Mouse (Mus musculus): Measurements from ENCODE around the gene Gnai3. TPM values are rescaled to one million over a fixed set of nuclear protein-coding genes. Genes with fewer than 3 reads are reported as not detected.

The Gnai3 gene
- 10 to 100 TPM; 31.1 to 34.1 TPM for total RNA-seq (2021)
- long read RNA-seq, experiment 1, transcript Gnai3-201 (9 exons, 3,262 nt), result major isoform, 44 of 52 reads
- long read RNA-seq, experiment 1, partial matches to known transcripts, result 4 of 52 reads
- long read RNA-seq, experiment 1, other reads (novel, unspliced or antisense), result 4 of 52 reads
- long read RNA-seq, experiment 2, transcript Gnai3-201 (9 exons, 3,262 nt), result major isoform, 40 of 45 reads
- long read RNA-seq, experiment 2, partial matches to known transcripts, result 2 of 45 reads
- long read RNA-seq, experiment 2, other reads (novel, unspliced or antisense), result 3 of 45 reads

GRCm38 (mm10) chr3:108145534-108146445 lies at the start of gene Gnai3:
Gene Gnai3, minus strand, starts transcription at chr3:108146146.
- peak; percentile 83 to 90 for DNase-seq (ENCODE audit: low spot score in 2 of 2)
- intact Hi-C loops (cut with DNase I), result loop anchor here (5.0 to 10.0 kb wide), 3 partner anchors 58 to 281 kb away; partner anchors contain the start of genes Ampd2 and Gstm6

GRCm38 (mm10) chr3:108195287-108195686 lies 49.3 kb upstream of the Gnai3 start:
- intact Hi-C loops (cut with DNase I), result no loop called here

GRCm38 (mm10) chr3:108193686-108194085 lies 47.7 kb upstream of the Gnai3 start:
- intact Hi-C loops (cut with DNase I), result no loop called here
- DNase-seq (ENCODE audit: low spot score in 2 of 2), result peak in 1 of 2 experiments; percentile 4

More at GRCm38 (mm10) chr3:108195287-108195686, 49.3 kb upstream of the Gnai3 start:
- no peak for DNase-seq (ENCODE audit: low spot score in 2 of 2)

DNA sequence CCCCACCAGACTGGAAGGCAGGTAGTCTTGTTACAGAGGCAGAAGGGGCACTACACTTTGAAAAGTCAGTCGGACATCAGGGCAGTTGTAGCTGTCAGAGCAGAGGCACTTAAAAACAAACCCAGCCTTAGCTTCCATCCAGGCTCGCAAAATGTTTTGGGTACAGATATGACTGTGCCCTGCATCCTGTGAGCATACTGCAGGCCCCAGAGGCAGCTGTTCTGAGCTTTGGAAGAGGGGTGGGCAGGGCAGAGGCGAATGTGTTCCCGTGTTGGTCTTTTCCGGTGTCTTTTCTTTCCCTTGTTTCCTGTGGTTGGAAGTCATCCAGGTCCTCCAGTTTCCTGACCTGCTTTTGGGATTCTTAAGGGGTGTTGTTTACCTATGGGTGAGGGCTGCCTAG lies 44.0 kb upstream of the Gnai3 start:
- intact Hi-C loops (cut with DNase I), result no loop called here
- no peak for DNase-seq (ENCODE audit: low spot score in 2 of 2)

- DNase-seq (ENCODE audit: low spot score in 2 of 2), result no peak
- intact Hi-C loops (cut with DNase I), result no loop called here
These were observed 43.0 kb upstream of the Gnai3 start for GRCm38 (mm10) chr3:108188716-108189490.

GRCm38 (mm10) chr3:108187111-108187795 lies 41.3 kb upstream of the Gnai3 start:
- no peak for DNase-seq (ENCODE audit: low spot score in 2 of 2)
- intact Hi-C loops (cut with DNase I), result loop anchor here (2.0 kb wide), 1 partner anchor 24 kb away; the partner anchor contains the start of gene Atxn7l2

DNA sequence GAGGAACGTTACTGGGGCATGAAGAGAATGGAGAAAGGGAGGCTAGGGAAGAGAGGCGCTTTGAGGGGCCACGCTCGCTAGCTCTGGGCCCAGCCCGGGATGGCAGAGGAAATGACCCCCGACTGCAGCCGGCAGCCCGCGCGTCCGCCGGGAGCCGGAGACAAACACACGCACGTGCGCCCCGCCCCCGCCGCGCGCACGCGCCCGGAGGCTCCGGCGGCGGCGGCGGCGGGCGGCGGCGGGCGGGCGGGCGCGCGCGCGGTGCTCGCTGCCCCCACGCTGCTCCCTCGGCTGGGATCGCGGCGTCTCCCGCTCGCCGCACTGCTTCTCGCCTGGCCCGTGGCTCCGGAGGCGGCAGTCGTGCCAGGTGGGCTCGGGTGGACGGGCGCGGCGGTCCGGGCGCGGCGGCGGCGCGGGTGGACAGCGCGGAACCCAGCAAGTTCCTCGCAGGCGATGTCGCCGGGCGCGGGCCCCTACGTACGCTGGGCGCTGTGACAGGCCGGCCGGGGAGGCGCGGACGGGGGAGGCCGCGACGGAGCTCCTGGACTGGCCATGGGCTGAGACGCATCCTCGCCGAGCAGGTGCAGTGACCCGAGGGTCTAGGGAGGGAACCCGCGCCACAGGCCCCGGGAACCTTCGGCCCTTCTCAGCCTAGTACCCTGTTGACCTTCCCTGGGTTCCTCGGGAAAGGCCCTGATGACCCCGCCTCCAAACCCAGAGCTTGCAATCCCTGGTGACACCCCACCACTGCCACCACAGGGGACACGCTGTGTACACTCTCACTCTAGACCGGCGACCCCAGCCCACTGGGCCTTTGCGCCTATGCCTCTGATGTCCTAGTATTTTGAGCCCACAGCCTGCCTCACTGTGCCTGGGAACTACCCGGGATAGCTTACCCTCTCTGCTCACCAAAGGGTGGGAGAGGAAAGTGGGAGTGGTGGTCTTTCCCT lies 40.4 kb upstream of the Gnai3 start, which contains the start of gene Amigo1:
Gene Amigo1 (plus strand): TSS at position 238 of the 950 bp plus-strand sequence.
- intact Hi-C loops (cut with DNase I), result loop anchor here (2.0 kb wide), 1 partner anchor 24 kb away; the partner anchor contains the start of gene Atxn7l2

DNA sequence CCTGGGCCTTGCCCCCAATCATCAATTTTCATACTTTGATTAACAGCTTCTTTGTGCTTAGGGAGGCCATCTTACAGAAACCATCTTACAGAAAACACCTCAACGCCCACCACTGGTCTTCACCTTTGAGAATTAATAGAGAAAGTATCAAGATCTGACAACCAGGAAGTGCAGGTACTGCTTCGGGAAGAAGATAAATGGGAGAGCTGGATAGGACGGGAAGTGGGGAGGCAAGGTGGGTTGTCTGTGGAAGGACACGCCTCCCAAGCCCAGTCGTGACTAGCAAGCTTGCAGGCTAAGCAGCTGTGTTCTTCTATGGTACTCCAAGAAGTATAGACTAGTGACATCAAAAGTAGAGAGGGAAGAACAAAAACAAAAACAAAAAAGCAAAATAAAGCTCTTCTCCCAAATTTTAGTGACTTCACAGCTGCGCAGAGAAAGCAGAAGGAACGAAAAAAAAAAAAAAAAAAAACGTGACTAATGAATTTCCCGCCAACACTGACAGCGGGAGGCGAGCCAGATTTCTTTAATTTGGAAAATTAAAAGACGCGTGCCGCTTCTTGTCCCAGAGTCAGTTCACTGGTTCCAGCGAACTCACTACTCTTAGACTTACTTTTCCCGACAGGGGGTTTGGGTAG lies 39.6 kb upstream of the Gnai3 start:
- DNase-seq (ENCODE audit: low spot score in 2 of 2), result no peak
- intact Hi-C loops (cut with DNase I), result loop anchor here (2.0 kb wide), 1 partner anchor 25 kb away; the partner anchor contains the start of gene Atxn7l2

More for the DNA sequence above, 40.4 kb upstream of the Gnai3 start, which contains the start of gene Amigo1:
- DNase-seq (ENCODE audit: low spot score in 2 of 2), result no peak

GRCm38 (mm10) chr3:108184742-108185141 lies 38.8 kb upstream of the Gnai3 start:
- intact Hi-C loops (cut with DNase I), result no loop called here
- DNase-seq (ENCODE audit: low spot score in 2 of 2), result no peak

- intact Hi-C loops (cut with DNase I), result no loop called here
- DNase-seq (ENCODE audit: low spot score in 2 of 2), result no peak
These were observed 34.6 kb upstream of the Gnai3 start for GRCm38 (mm10) chr3:108180514-108180913.

DNA sequence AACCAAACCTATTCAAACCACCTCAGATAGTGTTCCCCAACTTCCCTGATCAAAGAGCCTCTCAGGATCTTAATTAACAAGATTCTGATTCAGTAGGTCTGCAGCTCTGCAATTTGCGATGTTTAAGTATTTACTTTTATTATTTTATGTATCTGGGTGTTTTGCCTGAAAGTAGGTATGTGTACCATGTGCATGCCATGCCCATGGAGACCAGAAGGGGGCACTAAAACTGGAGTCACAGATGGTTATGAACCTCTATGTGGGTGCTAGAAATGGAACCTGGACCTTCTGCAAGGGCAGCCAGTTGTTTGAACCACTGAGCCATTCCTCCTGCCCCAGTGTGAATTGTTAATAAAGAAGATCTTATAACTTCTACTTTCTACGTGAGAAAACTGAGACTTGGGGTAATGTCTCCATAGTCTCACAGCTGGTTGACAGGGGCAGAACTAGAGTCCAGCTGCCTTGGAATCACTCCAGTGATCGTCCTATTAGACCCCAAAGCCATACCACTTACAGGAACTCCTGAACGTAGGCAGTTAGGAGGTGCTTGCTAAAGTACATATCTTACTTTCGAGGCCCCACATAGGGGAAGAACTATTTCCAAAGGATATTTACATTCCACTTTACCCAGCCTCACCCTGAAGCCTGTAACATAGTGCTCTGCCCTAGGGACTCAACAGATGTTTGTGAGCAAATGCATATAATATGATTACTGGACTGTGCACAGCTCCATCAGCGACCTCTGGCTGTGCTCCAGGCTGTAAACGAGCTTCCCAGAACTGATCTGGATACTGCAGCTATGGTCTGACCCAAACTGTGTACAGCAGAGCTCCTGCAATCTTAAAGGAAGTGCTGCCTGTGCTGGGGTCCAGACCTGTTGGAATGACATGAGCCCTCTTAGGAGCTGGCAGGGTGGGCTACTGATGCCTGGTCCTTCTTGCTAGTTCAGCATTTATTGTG lies 33.1 kb upstream of the Gnai3 start:
- intact Hi-C loops (cut with DNase I), result no loop called here

DNA sequence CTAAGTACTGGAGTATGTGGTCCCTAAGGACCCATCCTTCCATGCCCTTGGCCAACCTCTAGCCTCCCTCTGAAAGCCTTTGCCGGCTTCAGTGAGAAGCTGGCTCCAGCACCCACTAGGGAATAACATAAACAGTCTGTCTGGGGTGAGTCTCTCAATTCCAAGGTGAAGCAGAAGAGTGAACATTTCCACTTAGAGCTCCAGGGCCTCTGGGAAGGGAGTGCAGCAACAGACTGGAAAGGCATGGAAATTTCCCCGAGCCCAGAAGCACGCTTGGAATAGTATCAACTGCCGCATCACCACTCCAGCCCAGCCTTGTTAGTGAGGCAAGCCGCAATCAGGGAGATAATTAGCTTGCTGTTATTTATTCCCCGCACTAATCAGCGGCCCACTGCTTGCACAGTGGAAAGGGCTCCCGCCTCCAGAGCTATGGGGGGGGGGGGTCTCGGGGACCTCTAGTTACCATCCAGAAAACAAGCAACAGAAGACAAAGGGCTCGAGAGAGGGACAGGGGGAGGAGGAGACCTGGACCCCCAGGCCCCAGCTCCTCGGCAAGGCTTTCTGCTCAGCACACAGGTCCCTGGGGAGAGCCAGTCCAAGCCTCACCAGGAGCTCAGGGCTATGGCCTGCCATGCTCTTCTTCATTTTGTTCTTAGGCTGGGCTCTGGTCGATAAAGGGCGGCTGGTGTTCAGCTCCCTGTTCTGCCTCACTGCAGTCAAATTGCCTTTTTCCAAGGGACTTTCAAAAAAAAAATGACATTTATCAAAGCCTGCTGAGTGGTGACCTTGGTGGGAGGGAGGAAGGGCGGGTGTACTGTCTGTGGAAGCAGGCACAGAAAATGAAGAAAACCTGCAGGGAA lies 29.0 kb upstream of the Gnai3 start:
- peak; percentile 71 to 72 for DNase-seq (ENCODE audit: low spot score in 2 of 2)
- intact Hi-C loops (cut with DNase I), result no loop called here

More for the DNA sequence above, 33.1 kb upstream of the Gnai3 start:
- no peak for DNase-seq (ENCODE audit: low spot score in 2 of 2)

DNA sequence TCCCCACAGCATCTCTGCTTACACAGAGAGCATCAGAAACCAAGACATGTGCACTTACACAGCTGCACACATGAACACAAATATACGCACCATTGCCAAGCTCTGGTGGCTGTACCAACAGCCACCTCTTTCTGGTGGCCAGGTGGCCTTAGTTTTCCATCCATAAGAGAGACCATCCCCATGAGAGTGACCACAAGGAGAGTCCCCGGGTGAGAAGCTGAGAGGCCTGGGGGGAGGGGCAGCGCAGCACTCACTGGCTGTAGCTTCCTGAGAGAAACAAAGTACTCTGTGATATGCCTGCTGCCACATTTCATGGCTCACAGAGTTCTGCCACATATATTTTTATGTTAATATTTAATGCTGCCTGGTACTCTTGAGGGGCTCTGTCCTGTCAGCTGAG lies 23.3 kb upstream of the Gnai3 start:
- intact Hi-C loops (cut with DNase I), result no loop called here
- no peak for DNase-seq (ENCODE audit: low spot score in 2 of 2)

GRCm38 (mm10) chr3:108167499-108167898 lies 21.6 kb upstream of the Gnai3 start:
- intact Hi-C loops (cut with DNase I), result no loop called here
- no peak for DNase-seq (ENCODE audit: low spot score in 2 of 2)

Measured in left cerebral cortex, postnatal 14 days (tissue).